Mouse (Mus musculus): Measurements from ENCODE around the gene Ltbp1.

Ltbp1 gene

GRCm38 (mm10) chr17:75005281-75005684 lies at the start of gene Ltbp1:
Gene Ltbp1, plus strand, starts transcription at chr17:75005568.
- DNase-seq = peak; percentile 52

DNA sequence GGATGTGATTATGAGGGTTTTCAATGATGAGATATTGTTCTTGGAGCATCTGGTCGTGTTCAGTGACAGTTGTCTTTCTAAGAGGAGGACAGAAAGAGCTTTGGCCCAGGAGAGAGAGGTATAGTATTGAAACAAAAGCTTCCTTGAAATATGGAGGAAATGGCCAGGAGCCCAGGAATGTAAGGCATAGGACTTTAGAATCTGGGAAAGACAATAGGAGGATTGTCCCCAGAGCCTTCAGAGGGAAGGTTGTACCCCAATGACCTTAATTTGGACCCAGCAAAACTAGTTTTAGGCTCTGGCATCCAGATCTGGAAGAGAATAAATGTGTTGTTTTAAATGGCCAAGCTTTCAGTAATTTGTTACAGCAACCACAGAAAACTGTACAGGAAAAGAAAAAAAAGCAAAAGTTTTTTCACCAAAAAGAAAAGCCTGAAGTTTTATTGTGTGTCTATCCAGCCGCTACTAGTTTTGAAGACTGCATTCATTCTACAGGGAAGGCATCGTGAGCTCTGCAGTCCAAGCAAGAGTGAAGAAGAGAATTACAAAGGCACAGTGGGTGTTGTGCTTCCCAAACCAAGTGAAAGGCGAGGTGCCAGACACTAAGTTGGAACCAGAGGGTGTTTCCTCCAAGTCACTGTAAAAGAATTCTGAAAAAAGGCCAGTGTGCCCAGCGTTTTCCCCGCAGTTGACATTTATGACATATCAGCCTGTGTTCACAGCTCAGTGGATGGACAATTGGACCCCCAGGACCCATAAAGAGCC lies 45.7 kb upstream of the Ltbp1 start:
- no peak for DNase-seq

DNA sequence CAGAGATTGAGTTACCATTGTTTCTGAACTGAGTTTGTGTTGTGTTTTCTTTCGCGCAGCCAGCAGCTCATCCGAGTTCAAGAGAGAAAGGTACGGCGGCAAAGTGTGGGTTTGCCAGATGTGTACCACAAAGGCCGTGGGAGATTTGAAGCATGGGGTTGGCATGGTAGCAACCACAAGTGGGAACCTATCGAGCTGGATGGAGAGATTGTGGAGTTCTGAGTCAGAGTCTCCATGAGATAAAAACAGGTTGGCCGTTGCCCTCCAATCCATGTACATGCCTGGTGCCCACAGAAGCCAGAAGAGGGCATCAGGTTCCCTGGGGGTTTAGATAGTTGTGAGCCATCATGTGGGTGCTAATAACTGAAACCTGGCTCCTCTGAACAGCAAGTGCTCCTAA lies 42.1 kb upstream of the Ltbp1 start:
- DNase-seq = no peak

DNA sequence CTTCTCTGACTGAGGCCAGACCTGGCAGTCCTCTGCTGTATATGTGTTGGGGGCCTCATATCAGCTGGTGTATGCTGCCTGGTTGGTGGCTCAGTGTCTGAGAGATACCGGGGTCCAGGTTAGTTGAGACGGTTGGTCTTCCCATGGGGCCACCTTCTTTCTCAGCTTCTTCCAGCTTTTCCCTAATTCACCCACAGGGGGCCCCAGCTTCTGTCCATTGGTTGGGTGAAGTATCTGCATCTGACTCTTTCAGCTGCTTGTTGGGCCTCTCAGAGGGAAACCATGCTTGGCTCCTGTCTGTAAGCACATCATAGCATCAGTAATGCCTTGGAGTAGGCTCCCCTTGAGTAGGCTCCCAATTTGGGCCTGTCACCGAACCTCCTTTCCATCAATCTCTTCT lies 41.5 kb upstream of the Ltbp1 start:
- no peak for DNase-seq

GRCm38 (mm10) chr17:74967298-74967848 lies 38.0 kb upstream of the Ltbp1 start:
- DNase-seq = no peak

- DNase-seq = no peak
Measured at GRCm38 (mm10) chr17:74968152-74968712, 37.1 kb upstream of the Ltbp1 start.

GRCm38 (mm10) chr17:74968738-74969271 lies 36.6 kb upstream of the Ltbp1 start:
- peak; percentile 13 for DNase-seq

DNA sequence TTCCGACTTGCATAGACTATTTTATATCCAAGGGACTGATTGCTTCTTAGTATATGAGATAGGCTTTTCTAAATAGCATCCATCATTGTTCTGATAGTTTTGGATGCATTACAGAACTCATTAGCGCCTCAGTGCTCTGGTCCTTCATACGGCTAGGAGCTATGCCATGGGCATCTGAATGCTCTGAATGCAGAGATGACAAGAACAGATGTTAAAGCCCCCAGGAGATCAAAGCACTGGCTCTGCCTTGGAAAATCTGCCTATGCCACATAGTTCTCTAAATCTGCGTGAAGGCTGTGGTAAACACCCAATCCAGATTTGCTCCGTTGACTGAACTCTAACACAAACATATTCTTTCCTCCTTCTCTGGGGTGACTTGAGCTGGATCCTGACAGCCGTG lies 30.2 kb upstream of the Ltbp1 start:
- DNase-seq = no peak

- no peak for DNase-seq
Measured at GRCm38 (mm10) chr17:74976167-74976985, 29.0 kb upstream of the Ltbp1 start.

DNA sequence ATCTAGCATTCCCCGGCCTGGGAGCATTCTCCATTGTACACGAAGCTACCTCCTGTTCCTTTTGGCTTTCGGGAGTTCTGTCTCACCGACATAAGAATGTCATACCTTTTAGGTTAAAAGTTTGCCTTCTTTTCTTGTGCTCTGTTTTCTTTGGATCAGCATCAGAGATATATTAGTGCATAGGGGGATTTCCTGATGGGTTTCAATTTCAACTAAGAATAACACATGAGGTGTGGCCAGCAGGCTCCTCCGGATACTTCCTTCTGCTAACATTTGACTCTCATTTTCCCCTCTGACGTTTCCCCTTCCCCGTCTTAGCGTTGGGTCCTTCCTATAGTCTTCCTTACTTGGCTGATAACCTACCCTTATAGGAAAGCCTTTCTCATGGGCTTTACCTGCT lies 25.6 kb upstream of the Ltbp1 start:
- no peak for DNase-seq

DNA sequence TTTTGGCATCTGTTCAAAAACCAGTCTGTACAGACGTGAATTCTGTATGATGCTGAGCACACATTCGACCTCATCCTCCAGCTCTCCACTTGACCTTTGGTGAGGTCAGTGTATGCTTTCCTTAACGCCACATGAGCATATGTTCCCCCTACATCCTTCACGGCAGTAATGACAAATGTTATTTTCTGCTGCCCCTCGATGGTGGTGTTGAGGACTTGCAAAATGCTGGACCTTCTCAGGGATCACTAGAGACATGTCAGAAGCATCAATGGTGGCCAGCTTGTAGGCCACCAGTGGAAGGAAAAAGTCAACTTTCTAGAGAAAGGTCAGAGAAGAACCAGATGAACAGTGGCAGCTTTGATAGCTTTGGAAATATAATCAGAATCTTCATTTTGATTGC lies 23.7 kb upstream of the Ltbp1 start:
- DNase-seq = no peak

DNA sequence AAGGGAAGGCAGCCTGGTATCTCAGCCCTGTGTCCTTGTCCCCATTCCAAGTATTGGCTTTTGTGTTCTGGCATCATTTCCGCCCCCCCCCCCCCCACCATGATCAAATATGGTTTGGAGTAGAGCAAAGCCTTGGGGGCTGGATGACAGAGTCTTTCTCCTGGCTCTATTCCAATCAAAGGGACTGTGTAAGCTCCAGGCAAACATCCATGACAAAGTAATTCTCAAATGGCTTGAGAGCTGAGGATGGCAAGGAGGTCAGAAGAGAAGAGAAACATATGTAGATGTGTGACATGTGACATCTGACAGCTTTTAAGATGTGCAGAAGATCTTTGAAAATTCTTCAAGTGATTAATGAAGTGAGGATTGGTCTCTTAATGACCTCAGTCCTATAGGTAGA lies 22.5 kb upstream of the Ltbp1 start:
- DNase-seq = no peak

GRCm38 (mm10) chr17:74984071-74984470 lies 21.3 kb upstream of the Ltbp1 start:
- DNase-seq = no peak

DNA sequence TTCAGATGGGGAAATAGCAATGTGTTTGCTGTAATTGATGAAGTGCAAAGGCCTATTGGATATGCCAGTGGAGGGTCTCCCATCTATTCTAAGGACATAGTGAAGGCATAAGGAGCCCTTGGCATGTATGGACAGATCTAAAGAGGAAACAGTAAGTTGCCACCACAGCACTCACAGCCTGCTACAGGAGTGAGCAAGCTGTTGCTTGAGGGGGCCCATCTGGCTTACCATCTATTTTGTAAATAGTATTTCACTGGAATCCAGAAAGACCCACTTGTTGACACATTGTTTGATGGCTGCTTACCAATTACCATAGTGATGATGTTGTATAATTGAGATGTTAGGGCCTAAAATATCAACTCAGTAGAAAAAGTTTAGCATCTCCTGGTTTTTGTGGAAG lies 20.7 kb upstream of the Ltbp1 start:
- no peak for DNase-seq

- no peak for DNase-seq
Measured at GRCm38 (mm10) chr17:74987067-74987466, 18.3 kb upstream of the Ltbp1 start.

DNA sequence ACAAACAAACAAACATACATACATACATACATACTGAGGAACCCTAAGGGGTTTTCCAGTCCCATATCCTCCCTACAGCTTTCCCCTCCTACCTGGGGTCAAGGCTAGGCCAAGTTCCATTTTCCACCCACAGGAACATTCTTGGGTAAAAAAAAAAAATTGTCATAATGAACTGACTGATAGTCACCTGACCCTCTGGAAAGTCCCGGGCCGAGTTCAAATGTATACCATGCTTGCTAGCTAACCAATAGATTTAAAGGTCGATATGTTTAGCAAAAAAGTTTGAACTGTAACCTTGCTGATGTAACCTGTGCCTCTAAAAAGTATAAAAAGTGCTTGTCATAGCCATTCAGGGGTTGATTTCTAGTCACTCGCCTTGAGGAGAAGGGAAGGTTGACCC lies 15.7 kb upstream of the Ltbp1 start:
- no peak for DNase-seq

DNA sequence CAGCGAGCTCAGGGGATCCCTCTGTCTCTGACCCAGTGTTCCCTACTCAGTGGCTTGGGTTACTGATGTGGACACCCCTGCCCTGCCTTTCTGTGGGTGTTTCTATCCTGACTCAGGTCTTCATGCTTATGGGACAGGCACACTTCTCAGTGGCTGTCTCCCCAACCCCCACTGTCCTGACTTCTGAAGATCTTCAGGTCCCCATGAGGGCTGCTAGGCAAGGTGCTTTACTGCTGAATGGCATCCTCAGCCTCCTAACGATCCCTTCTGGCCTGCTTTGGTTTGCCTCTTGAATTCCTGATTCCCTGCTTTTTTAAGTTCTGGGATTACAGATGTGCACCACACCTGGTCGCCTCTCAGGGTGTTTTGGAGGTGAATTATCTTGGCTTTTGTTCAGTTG lies 14.8 kb upstream of the Ltbp1 start:
- DNase-seq = no peak

GRCm38 (mm10) chr17:74993726-74994581 lies 11.4 kb upstream of the Ltbp1 start:
- peak; percentile 20 for DNase-seq

- no peak for DNase-seq
Measured at GRCm38 (mm10) chr17:74994582-74994893, 10.8 kb upstream of the Ltbp1 start.

DNA sequence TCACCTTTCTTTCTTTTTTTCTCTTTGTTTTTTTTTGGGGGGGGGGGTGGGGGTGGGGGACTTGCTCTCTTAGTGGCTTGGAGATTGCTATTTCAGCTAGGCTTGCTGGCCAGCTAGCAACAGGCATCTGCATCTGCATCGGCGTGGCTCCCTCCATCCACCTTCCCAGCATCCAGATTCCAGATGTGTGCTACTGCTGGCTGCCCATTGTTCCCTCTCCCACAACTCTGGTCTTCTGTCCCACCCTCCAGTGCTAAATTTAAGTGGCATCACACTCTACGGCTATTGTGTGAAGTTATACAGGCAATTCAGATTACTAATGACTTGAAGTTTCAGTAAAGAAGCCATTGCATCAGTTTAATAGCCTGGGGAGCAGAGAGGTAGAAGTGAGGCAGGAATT lies 10.1 kb upstream of the Ltbp1 start:
- DNase-seq = no peak

DNA sequence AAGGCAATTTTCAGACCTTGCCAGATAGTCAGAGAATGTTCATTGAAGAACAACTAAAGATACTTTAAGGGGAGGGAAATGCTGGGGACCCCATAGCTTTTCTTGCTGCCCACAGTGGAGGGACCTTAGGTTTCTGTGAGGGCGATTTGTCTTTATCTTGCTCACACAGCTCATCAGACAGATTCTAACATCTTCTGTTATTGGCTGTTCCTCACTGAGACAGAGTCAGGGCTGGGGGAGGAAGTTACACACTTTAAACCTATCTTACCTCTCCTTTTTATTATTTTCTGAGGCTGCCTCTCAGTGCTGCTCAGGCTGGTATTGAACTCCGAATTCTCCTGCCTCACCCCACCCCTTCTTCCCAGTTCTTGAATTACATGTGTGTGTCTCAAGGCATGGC lies 5.3 kb upstream of the Ltbp1 start:
- DNase-seq = no peak

GRCm38 (mm10) chr17:75004820-75005219 lies 548 bp upstream of the Ltbp1 start:
- peak; percentile 91 for DNase-seq
